ENCODE assay signal across 23 mouse cellular contexts in genomic region chr14:56296786-56297185, GRCm38 (mm10). TPM values are rescaled to one million over a fixed set of nuclear protein-coding genes. Genes with fewer than 3 reads are reported as not detected.
A peak's percentile ranks its signal among the peaks of the same experiment; 100 is the strongest.
DNase-seq lines count a peak whose midpoint lies in the region; ATAC-seq and TF ChIP-seq lines count a peak whose summit lies in the region.
"Had no signal": no experiment of that assay in that cellular context is flagged by ENCODE, and none has a peak within 500 bp of the region (broad histone marks: within the 10 kb centered on the region; RNA-seq: fewer than 3 reads in every experiment).

No protein-coding gene starts in this region.

- intact Hi-C loops in left cerebral cortex, postnatal 14 days (cut with DNase I): no loop called here

- H3K9me3 ChIP-seq in intestine, embryonic 14.5 days (ENCODE audit: control insufficient read depth, low read length): no peaks in the 10 kb centered on the region
- no peaks in the 10 kb centered on the region for H3K9me3 ChIP-seq in intestine, embryonic 15.5 days
- no peaks in the 10 kb centered on the region for H3K9me3 ChIP-seq in MEL (replicated peaks; ENCODE audit: insufficient read depth, low read length)
- no peaks in the 10 kb centered on the region for H3K9me3 ChIP-seq in forebrain, embryonic 11.5 days (ENCODE audit: control insufficient read depth, low read length)
- H3K9me3 ChIP-seq: hindbrain, embryonic 15.5 days; midbrain, embryonic 15.5 days had no signal

- H3K36me3 ChIP-seq in intestine, embryonic 14.5 days (ENCODE audit: control insufficient read depth, insufficient read depth, low read length): no peaks in the 10 kb centered on the region
- no peaks in the 10 kb centered on the region for H3K36me3 ChIP-seq in intestine, embryonic 15.5 days
- H3K36me3 ChIP-seq in MEL (ENCODE audit: control insufficient read depth in 1 of 2, insufficient read depth in 2 of 2, low read length in 2 of 2): no peaks in the 10 kb centered on the region; a peak in 1 of 4 replicates
- no peaks in the 10 kb centered on the region for H3K36me3 ChIP-seq in forebrain, embryonic 11.5 days (ENCODE audit: control insufficient read depth, insufficient read depth, low read length)
- H3K36me3 ChIP-seq: hindbrain, embryonic 15.5 days; midbrain, embryonic 15.5 days had no signal

- no peak for TF ChIP-seq EP300 in MEL (IDR thresholded peaks at IDR 0.05; ENCODE audit: low read depth in 1 of 2, low read length in 2 of 2)

- peak; percentile 15 for DNase-seq in intestine, embryonic 14.5 days (ENCODE audit: low spot score)
- DNase-seq in MEL (ENCODE audit: low read depth, low spot score): peak; percentile 13
- peak; percentile 77 to 85 for DNase-seq in natural killer cell, adult 2 months (ENCODE audit: low spot score in 2 of 2)
- peak; percentile 80 for DNase-seq in thymus, postnatal 14 days
- no peak for DNase-seq in forebrain, embryonic 11.5 days (ENCODE audit: low spot score)
- no peak for DNase-seq in left cerebral cortex, postnatal 14 days (ENCODE audit: low spot score in 2 of 2)
- DNase-seq in embryo, embryonic 9.5 days (ENCODE audit: extremely low spot score): no peak
- DNase-seq: cerebellum, postnatal 14 days; embryo, embryonic 11 days; gastrocnemius, postnatal 25 days; heart, postnatal 14 days; kidney, adult 9 months; kidney, postnatal 36 days; left cerebral cortex, postnatal 4 days; lung, adult 18-20 months; right cerebral cortex, postnatal 14 days had no signal

- H3K27me3 ChIP-seq in intestine, embryonic 14.5 days (replicated peaks; ENCODE audit: control insufficient read depth, insufficient read depth, low read length): no peaks in the 10 kb centered on the region
- no peaks in the 10 kb centered on the region for H3K27me3 ChIP-seq in intestine, embryonic 15.5 days (replicated peaks)
- H3K27me3 ChIP-seq in MEL (ENCODE audit: control insufficient read depth in 1 of 2, insufficient read depth in 2 of 2, low read length in 2 of 2): peaks cover 10 to 11% of the 10 kb centered on the region in 2 experiments; a peak in 3 of 4 replicates
- no peaks in the 10 kb centered on the region for H3K27me3 ChIP-seq in forebrain, embryonic 11.5 days (ENCODE audit: control insufficient read depth, insufficient read depth, low read length)
- H3K27me3 ChIP-seq: hindbrain, embryonic 15.5 days; midbrain, embryonic 15.5 days had no signal

- no peak for ATAC-seq in intestine, embryonic 14.5 days (replicated peaks; ENCODE audit: low FRiP score, low TSS enrichment, low read depth)
- no peak for ATAC-seq in intestine, embryonic 15.5 days
- ATAC-seq in forebrain, embryonic 11.5 days (replicated peaks; ENCODE audit: low FRiP score): no peak
- ATAC-seq: forebrain, embryonic 14.5 days; midbrain, embryonic 15.5 days had no signal

- H3K9ac ChIP-seq in intestine, embryonic 14.5 days (ENCODE audit: low read length): no peak overlapping the region
- no peak overlapping the region for H3K9ac ChIP-seq in intestine, embryonic 15.5 days
- H3K9ac ChIP-seq in MEL (ENCODE audit: control insufficient read depth, low read depth, low read length, poor library complexity, severe bottlenecking): no peak overlapping the region
- H3K9ac ChIP-seq in forebrain, embryonic 11.5 days (ENCODE audit: low read length): no peak overlapping the region
- H3K9ac ChIP-seq: hindbrain, embryonic 15.5 days; midbrain, embryonic 15.5 days had no signal

- H3K4me2 ChIP-seq in intestine, embryonic 14.5 days (ENCODE audit: low read length): no peak overlapping the region
- no peak overlapping the region for H3K4me2 ChIP-seq in intestine, embryonic 15.5 days (replicated peaks)
- H3K4me2 ChIP-seq in forebrain, embryonic 11.5 days (ENCODE audit: low read depth, low read length, severe bottlenecking): no peak overlapping the region
- H3K4me2 ChIP-seq: heart, embryonic 11.5 days; hindbrain, embryonic 15.5 days; midbrain, embryonic 15.5 days had no signal

- no peak for TF ChIP-seq RAD21 in MEL (IDR thresholded peaks at IDR 0.05; ENCODE audit: low read depth, low read length)

- no peak overlapping the region for H3K4me3 ChIP-seq in intestine, embryonic 14.5 days (ENCODE audit: low read depth, low read length)
- H3K4me3 ChIP-seq in intestine, embryonic 15.5 days (replicated peaks): no peak overlapping the region
- no peak overlapping the region for H3K4me3 ChIP-seq in MEL (ENCODE audit: control insufficient read depth in 1 of 2, insufficient read depth in 1 of 2, low read depth in 2 of 2, low read length in 2 of 2)
- H3K4me3 ChIP-seq in forebrain, embryonic 11.5 days (ENCODE audit: low read depth, low read length): no peak overlapping the region
- H3K4me3 ChIP-seq: hindbrain, embryonic 15.5 days; midbrain, embryonic 15.5 days had no signal

- H3K79me2 ChIP-seq in MEL (ENCODE audit: control insufficient read depth, insufficient read depth, low read length, poor library complexity): no peaks in the 10 kb centered on the region

- no peak for TF ChIP-seq CTCF in MEL (IDR thresholded peaks at IDR 0.05 in 2 of 3, conservative IDR thresholded peaks at IDR 0.05 in 1 of 3; ENCODE audit: control insufficient read depth in 1 of 3, insufficient read depth in 1 of 3, low read depth in 2 of 3, low read length in 3 of 3, poor library complexity in 1 of 3, severe bottlenecking in 1 of 3)

- WGBS in intestine, embryonic 14.5 days: 66% methylated on average over 5 of the region's 5 CpGs
- WGBS in intestine, embryonic 15.5 days: 72% methylated on average over 5 of the region's 5 CpGs
- WGBS in forebrain, embryonic 11.5 days: 72% methylated on average over 5 of the region's 5 CpGs

- H3K4me1 ChIP-seq in intestine, embryonic 14.5 days (replicated peaks; ENCODE audit: control insufficient read depth, insufficient read depth, low read length): no peaks in the 10 kb centered on the region
- no peaks in the 10 kb centered on the region for H3K4me1 ChIP-seq in intestine, embryonic 15.5 days (replicated peaks)
- H3K4me1 ChIP-seq in MEL (ENCODE audit: control insufficient read depth in 1 of 2, insufficient read depth in 2 of 2, low read length in 2 of 2): peaks cover 0 to 5% of the 10 kb centered on the region in 2 experiments; a peak in 1 of 4 replicates
- H3K4me1 ChIP-seq in forebrain, embryonic 11.5 days (replicated peaks; ENCODE audit: control insufficient read depth, insufficient read depth, low read length): no peaks in the 10 kb centered on the region
- H3K4me1 ChIP-seq: hindbrain, embryonic 15.5 days; midbrain, embryonic 15.5 days had no signal

- no peak overlapping the region for H3K27ac ChIP-seq in intestine, embryonic 14.5 days (ENCODE audit: low read depth)
- no peak overlapping the region for H3K27ac ChIP-seq in intestine, embryonic 15.5 days
- no peak overlapping the region for H3K27ac ChIP-seq in MEL (ENCODE audit: control insufficient read depth, low read depth, low read length)
- no peak overlapping the region for H3K27ac ChIP-seq in forebrain, embryonic 11.5 days (ENCODE audit: low read depth, low read length)
- H3K27ac ChIP-seq: hindbrain, embryonic 15.5 days; midbrain, embryonic 15.5 days had no signal

- TF ChIP-seq POLR2A in MEL (IDR thresholded peaks at IDR 0.05; ENCODE audit: control insufficient read depth in 1 of 2, insufficient read depth in 1 of 2, low read depth in 1 of 2, low read length in 2 of 2, poor library complexity in 1 of 2): no peak

TF ChIP-seq in MEL, 35 proteins besides CTCF, POLR2A, EP300 and RAD21:
- no peak for TF ChIP-seq POLR2AphosphoS5 (IDR thresholded peaks at IDR 0.05; ENCODE audit: borderline replicate concordance, low read depth, low read length)
- TF ChIP-seq MAFK (IDR thresholded peaks at IDR 0.05; ENCODE audit: borderline replicate concordance, low read depth, low read length): no peak

RNA-seq across cellular contexts. Expression of gene Gzmb, which starts 34.7 kb away (rescaled TPM):
- polyA plus RNA-seq in intestine, embryonic 14.5 days (2014; fragmentation: Nextera tagmentation; extraction: Ambion mirVana): 1.6 and 1.7 TPM in 2 replicates
- polyA plus RNA-seq in intestine, embryonic 15.5 days (2015; fragmentation: Nextera tagmentation; extraction: Ambion mirVana): 1.2 and 1.4 TPM in 2 replicates
- total RNA-seq in MEL (2012; rRNA removed): 1.4 and 1.7 TPM in 2 replicates
- polyA plus RNA-seq in MEL (2012; ENCODE audit: insufficient read depth in 1 of 2, insufficient read length in 2 of 2, low read depth in 1 of 2, low replicate concordance in 2 of 2, missing spikeins in 1 of 2): under 1 TPM in 1 of 2 experiments, not detected in 1; 0.64 TPM
- not detected in 2 replicates for polyA plus RNA-seq in forebrain, embryonic 11.5 days (2014; fragmentation: Nextera tagmentation; extraction: Ambion mirVana)
- total RNA-seq in left cerebral cortex, postnatal 14 days (2021): not detected
- total RNA-seq: gastrocnemius, postnatal 25 days; heart, postnatal 14 days; layer of hippocampus, postnatal 10 days; left cerebral cortex, postnatal 4 days had no signal
- polyA plus RNA-seq: forebrain, embryonic 14.5 days; heart, embryonic 11.5 days; hindbrain, embryonic 15.5 days; midbrain, embryonic 15.5 days; neural tube, embryonic 11.5 days had no signal

Comparison
In these comparisons a context has a peak if more than half of its experiments do, and no peak if none do; other contexts are left out.
1. DNase-seq: peak in intestine, embryonic 14.5 days (single experiment), MEL (single experiment), natural killer cell, adult 2 months (2 of 2) and thymus, postnatal 14 days (single experiment); none in forebrain, embryonic 11.5 days (single experiment), left cerebral cortex, postnatal 14 days (0 of 2) and embryo, embryonic 9.5 days (single experiment).